Mouse (Mus musculus) adrenal gland, postnatal 4 days (tissue): ENCODE measurements around the gene Dnmt1. TPM values are rescaled to one million over a fixed set of nuclear protein-coding genes. Genes with fewer than 3 reads are reported as not detected.
A peak's percentile ranks its signal among the peaks of the same experiment; 100 is the strongest.

Source experiments
- DNase-seq, 2 experiments: peaks; one replicate each; pipeline ENCODE4 v3.0.0; 2021 to 2022; ENCODE audit warnings: low spot score in 2 of 2, mixed read lengths in 2 of 2
- total RNA-seq, 2 experiments: library from RNA; stranded (reverse); gene quantifications; 2 replicates each; pipeline ENCODE4 v1.2.3; 2021

Gene Dnmt1
- total RNA-seq, 2 experiments from 2014 or later: 71.8 to 89.6 TPM

- DNase-seq: no peak
These were observed 14.9 kb downstream of the Dnmt1 start for GRCm38 (mm10) chr9:20944697-20945370.

- DNase-seq: no peak
These were observed 15.8 kb downstream of the Dnmt1 start for GRCm38 (mm10) chr9:20943911-20944310.

DNA sequence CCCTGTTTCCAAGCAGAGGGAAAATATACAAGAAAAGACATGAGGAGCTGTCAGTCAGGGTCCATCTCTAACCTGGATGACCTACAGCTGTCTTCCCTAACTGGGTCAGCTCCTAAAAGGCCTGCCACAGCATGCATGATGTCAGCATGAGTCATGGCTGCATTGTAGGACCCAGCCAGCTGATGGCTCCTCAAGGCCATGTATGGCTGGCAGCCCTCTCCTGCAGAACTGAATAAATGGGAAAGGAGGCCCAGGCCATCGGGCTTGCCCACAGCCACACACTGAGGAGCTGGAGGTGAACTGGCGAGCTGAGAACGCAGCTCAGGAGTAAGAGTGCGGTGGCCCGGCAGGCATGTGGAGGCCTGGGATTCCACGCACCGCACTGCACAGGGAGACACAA, 16.3 kb downstream of the Dnmt1 start:
- DNase-seq: peak in 1 of 2 experiments; percentile 31

DNA sequence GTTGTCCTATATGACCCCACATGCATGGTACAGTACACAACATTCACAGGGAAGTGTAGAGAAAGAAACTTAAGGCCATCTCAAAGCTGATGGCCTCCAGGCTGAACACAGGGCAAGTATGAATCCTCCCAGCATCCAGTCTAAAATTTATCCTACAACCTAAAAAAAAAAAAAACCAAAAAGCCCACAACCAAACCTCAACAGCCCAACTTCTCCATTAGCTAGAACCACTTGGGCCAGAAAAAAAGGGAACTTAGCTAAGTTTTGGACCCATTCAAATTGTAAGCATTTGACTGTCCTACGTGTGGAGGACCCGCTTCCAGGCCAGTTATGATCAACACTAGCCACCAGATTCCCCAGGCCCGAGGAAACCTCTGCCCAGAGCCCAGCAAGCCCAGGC, 36.4 kb downstream of the Dnmt1 start:
- no peak for DNase-seq

DNA sequence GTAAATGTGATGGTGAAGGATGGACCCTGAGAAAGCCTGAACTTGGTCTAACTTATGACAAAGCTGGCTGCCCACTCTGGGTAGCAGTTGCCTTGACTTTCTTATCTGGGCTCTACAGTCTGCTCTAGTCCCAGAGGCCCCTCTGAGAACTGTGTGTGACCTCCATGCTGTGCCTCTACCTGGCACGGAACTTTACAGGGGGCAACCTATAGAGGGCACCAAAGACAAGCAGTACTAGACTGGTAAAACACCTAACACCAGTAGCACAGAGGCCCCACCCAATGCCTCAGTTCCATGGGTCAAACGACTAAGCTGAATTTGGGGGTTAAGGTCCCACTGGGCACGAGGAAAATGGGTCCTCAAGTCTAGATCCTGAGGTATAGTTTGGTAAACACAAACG, 43.5 kb downstream of the Dnmt1 start:
- DNase-seq: no peak

GRCm38 (mm10) chr9:20909948-20910347, 49.7 kb downstream of the Dnmt1 start:
- no peak for DNase-seq

GRCm38 (mm10) chr9:20902174-20902491, 57.6 kb downstream of the Dnmt1 start:
- no peak for DNase-seq

GRCm38 (mm10) chr9:20901466-20902173, 58.1 kb downstream of the Dnmt1 start:
- DNase-seq: no peak

DNA sequence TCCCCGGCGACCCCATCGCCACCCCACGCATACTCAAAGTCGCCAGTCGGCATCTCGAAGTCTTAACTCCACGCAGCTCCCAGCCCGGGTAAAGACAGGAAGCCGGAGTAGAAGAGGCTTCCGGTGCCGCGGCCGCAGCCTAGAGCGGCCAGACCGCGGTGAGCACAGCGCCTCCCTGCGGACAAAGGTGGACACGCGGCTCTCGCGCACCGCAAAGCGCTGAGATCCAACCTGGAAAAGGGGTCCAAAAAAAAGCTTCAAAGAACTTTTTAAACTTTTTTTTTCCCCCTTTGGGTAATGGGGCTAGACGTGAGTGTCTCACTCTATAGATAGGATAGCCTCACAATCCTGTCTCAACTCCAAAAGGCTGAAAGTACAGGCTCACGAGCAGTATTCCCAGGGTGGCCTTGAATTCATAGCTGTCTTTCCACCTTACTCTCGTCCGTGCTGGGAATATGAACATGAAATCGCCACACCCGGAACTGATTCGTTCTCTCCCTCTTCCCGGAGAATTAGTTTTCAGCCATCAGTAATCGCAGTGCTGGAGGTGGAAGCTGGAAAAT, 61.1 kb downstream of the Dnmt1 start, which contains the start of gene Eif3g:
Eif3g (minus strand) TSS at position 113 of the 563 bp plus-strand sequence.
- peak; percentile 76 to 81 for DNase-seq

DNA sequence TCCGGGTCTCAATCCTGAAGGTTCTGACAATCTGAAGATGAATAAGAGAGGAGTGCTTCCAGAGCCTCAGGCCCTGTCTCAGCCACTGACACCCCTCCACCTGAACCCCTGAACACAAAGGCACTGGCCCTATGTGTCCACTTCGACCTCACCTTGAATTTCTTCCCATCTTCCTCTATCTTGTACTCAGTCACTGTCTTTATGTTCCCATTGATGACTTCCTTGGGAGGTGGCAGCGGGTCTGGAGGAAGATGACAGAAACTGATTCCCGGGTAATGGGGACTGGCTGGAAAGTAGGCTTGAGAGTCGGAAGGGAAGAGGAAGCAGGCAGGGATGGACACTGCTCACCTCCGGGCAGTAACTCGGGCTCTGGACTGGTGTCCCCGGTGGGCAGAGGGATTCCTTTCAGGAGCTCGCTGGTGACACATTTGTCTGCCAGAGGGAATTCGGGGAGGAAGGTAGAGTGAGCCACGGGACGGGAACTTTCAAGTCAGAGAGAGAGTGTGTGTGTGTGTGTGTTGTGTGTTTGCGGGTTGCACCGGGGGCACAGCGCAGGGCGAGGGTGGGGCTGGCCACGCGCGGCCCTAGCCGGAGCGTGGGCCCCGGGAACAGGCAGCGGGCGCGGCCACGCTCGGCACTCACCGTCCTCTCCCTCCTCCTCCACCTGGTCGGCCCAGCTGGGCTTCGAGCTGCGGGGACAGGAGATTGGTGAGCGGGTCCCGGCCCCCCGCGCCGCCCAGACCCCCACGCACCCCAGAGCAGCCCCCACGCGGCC, 61.8 kb downstream of the Dnmt1 start:
- no peak for DNase-seq

- no peak for DNase-seq
These were observed 64.3 kb downstream of the Dnmt1 start for GRCm38 (mm10) chr9:20895382-20895781.

DNA sequence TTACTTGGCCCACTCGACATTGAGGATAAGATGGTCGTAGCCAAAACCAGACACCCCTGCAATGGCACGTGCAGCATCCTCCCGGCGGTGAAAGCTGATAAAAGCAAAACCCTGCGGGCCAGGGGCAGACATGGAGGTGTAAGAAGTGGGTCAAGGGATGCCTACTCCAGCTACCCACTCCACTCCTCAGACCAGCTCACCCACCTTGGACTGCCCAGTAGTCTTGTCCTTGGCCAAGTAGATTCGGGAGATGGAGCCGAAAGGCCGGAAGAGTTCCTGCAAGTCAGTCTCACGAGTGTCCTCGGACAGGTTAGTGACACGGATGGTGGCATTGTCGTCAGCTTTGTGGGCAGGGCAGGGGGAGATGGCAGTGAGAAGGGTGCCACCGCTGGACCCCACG, 65.1 kb downstream of the Dnmt1 start:
- DNase-seq: no peak

DNA sequence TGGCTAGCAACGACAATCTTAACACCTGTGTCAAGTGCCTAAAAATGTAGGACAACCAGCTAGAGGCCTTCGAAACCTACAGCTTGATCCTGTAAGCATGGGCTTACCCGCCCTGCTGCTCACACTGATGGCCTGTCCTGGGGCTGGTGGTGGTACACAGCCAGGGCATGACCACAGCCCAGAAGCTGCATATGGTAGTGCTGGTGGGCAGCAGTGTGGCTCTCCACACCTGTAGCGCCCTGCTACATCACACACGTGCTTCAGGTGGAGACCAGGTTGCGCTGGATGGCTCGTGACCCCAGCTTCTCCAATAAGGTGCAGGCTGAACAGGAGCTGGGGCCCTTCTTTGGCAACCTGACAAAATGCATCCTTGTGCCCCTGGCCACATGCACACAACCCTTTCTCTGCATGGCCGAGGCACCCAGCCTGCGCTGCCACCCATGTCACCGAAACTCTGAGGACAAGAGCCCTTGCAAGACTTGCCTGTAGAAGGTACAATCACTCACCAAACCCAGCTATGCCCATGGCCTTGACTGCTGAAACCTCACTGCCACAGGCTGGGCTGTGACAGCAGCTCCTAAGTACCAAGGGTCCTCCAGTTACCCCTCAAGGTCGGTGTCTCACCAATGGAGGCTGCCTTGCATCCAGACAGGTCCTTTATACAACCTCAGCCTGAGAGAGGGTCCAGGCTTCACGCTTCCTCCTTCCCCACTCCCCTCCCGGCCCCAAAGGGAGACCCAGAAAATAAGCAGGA, 65.9 kb downstream of the Dnmt1 start:
- no peak for DNase-seq

DNA sequence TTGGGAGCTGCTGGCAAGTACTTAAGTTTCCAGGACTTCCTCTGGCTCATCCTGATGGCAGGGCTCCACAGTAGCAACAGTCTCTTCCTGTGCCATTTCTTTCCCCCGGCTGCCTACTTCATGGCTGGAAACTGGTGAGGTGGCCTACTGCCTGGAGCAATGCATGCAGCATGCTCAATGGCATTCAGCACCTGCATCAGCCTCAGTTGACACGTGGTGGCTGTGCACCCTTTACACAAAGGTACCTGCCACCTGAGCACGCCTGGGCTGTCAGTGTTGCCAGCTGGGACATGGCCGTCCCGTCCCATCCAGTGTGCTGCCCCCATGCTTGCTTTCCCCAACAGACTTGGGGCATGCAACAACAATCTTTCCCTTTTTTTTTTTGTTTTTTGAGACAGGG, 66.6 kb downstream of the Dnmt1 start:
- no peak for DNase-seq

- no peak for DNase-seq
These were observed 67.5 kb downstream of the Dnmt1 start for GRCm38 (mm10) chr9:20892104-20892653.

DNA sequence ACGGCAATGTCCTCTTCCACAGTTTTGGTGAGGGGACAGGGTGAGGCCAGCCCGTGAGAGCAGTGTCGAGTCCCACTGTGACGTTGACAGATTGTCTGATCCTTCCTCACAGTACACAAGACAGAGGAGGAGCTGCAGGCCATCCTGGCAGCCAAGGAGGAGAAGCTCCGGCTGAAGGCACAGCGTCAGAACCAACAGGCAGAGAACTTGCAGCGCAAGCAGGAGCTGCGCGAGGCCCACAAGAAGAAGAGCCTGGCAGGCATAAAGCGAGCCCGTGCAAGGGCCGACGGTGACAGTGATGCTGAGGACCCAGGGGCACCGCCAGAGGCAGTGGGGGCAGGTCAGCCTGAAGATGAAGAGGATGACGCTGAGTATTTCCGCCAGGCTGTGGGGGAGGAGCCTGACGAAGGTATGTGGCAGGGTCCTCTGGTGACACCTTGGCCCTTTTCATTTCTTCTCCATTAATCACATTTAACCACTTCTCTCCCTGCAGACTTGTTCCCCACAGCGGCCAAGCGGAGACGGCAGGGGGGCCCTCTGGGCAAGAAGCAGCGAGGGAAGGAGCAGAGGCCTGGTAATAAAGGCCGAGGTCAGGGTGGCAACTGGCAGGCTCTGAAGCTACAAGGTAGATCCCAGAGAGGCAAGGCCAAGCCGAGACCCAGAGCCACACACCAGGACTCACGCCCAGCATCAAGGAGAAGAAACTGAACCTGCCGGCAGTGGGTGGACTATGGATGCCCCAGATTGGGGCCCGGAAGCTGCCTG, 68.2 kb downstream of the Dnmt1 start:
- no peak for DNase-seq

DNA sequence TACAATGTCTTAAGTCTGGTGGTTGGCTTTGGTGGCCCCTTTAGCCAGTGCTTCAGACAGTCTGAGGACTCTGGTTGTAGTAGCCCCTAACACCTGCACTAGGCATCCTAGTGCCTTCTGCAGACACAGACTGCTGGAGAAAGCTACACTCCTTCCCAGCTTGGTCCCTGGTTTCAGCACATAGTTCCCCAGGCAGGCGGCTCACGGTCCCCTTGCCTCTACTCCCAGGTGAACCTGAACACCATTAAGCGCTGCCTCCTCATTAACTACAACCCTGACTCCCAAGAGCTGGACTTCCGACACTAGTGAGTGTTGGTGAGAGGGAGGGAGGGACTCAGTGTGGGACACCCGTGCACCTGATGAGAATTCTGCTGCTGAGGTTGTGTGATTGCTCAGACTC, 69.3 kb downstream of the Dnmt1 start:
- no peak for DNase-seq

DNA sequence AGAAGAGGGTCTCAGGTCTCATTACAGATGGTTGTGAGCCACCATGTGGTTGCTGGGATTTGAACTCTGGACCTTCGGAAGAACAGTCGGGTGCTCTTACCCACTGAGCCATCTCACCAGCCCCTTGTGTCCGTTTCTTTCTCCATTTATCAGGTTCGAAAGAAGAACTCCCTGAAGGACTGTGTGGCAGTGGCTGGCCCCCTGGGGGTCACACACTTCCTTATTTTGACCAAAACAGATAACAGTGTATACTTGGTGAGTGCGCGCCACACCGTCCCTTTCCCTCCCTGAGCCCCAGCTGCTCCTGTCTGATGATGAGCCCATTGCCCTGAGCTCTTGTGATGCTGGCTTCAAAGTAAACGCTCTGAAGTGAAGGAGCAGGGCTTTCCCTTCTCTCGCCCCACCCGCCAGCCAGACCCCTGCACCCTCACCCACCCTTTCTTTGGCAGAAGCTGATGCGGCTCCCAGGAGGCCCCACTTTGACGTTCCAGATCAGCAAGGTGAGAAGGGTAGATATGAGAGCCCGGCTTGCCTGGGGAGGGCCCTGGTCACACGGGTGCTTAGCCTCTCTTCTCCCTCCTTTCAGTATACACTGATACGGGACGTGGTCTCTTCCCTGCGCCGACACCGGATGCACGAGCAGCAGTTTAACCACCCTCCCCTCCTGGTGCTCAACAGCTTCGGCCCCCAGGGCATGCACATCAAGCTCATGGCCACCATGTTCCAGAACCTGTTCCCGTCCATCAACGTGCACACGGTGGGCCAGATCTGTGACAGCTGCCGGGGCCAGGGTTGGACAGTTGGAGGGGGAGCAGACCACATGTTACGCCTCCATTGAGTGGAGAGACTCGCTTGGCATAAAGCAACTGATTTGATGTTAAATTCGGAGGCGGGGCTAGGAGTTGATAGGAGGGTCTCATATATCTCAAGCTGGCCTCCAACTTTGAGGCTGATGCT, 70.2 kb downstream of the Dnmt1 start:
- DNase-seq: no peak

- DNase-seq: no peak
These were observed 71.3 kb downstream of the Dnmt1 start for GRCm38 (mm10) chr9:20888386-20888765.
